Mouse (Mus musculus) neural tube, embryonic 10.5 days (tissue): ENCODE data around the gene Slc10a7.
"Not testable (repeated sequence)": the region's sequence is repeated elsewhere in the genome, so short reads cannot be mapped to it uniquely, and the experiment has no call there.

Experiments used
- DNase-seq: peaks from one replicate; pipeline ENCODE4 v3.0.0-alpha.2; 2017; ENCODE audit warnings: low spot score; ENCODE audit errors: extremely low spot score

Gene Slc10a7

DNA sequence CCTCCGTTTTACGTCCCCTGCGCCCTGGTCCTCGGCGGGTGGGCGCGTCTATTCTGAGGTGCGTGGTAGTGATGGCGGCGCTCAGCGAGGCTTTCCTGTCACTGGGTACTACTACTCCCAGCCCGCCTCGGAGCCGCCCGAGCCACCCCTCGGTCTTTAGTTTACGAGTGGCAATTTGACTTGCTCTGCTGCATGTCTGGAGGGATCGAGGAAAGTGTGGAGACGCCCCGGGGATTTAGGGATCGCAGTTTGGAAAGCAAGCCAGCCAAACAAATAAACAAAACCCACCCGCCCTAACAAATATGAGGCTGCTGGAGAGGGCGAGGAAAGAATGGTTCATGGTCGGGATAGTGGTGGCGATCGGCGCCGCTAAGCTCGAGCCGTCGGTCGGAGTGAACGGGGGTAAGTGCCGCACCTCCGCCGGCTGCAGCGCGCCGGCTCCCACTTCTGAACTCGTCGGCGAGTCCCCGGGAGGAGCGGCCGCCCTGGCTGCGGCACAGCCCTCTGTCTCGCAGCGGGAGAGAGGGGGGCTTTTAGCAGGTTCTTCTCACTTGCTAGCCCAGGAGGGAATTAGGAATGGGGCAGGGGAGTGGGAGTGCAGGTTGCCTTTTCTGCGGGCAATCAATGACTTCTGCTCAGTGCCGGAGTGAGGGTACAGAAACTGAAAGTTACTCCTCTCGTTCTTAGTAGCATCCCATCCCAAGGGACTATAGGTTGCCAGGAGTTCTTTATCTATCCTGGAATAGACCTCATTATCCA lies at the start of gene Slc10a7:
Slc10a7 (plus strand) TSS at position 74 of the 759 bp plus-strand sequence.
- peak; percentile 90 for DNase-seq

DNA sequence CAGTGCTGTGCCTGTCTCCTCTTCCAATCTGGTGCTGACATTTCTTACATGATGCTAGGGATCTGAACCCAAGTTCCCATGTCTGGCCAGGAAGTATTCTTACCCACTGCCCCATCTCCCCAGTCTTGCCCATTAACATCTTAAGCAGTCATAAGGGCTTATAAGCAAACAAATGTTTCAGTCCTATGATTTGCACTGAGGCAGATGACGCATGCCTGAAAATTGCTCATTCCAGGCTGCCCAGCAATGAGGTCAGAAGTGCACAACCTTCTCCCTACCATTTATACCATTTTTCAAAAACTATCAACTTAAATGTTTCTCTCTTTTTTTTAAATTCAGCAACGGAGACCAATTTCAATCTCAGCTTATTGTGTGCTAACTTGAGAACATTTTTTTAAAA lies 45.2 kb upstream of the Slc10a7 start:
- no peak for DNase-seq

DNA sequence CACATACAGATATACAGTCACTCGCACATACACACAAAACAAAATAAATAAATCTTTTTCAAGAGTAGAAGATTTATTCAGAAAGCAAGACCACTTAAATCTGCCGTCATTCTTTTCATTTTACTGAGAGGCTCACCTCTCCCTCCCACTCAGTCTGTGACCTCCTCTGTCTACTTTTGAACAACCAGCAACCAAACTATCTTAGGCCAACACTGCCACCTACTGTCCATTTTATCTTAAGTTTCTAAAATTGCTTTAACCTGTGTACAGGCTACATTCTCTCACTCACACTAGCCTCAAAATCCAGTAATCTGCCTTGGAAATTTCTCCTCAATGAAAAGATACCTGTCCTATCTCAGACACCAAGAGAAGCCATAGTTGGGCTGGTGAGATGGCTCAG lies 41.3 kb upstream of the Slc10a7 start:
- no peak for DNase-seq

DNA sequence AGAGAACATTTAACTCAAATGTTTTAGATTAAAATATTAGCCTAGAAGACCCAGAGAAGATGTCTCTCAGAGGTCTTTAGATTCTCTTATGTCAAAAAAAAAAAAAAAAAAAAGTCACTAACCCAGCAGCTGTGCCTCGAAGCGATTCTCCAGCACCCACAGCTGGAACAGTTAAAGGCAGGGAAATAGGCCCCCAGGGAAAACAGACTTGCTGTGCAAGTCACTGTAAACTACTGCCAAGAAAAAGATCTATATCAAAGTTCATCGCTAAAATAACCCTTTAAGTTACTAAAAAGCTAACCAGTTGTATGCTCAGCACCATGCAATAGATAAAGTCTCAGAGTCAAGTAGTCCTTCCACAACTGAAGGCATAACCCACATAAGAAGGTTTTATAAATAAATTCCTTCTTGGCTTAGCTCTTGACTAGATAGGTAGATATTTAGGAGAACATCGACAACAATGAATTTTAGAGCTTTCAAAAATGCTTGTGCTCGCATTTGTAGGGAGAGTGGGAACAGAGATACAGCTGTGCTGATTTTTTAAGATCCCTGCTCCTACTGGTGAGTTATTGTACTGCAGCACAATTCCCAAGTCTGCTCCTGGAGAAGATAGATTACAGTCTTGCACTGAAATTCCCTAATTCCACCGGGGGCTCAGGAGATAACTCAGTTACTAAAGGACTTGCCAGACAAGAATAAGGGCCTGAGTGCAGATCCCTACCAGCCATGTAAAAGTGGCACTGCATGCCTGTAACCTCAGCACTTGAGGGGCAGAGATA lies 31.9 kb upstream of the Slc10a7 start:
- peak; percentile 14 for DNase-seq

DNA sequence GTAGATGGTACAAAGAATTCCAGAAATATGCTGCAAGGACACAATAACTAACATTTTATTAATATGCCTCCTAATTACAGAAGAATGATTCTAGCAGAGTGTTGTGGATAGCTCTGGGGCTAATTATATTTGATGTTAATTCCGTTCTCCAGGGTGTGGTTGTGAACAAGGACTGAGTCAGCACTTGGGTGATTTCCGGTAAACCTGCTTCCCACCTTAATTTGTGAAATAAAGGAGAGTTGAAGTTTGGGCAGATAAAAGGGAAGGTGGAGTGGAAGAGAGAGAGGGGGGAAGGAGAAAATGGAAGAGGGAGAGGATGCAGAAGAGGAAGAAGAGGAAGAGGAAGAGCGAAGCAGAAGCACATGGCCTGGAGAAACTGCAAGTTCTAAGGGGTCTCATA lies 19.4 kb upstream of the Slc10a7 start:
- DNase-seq, result no peak

DNA sequence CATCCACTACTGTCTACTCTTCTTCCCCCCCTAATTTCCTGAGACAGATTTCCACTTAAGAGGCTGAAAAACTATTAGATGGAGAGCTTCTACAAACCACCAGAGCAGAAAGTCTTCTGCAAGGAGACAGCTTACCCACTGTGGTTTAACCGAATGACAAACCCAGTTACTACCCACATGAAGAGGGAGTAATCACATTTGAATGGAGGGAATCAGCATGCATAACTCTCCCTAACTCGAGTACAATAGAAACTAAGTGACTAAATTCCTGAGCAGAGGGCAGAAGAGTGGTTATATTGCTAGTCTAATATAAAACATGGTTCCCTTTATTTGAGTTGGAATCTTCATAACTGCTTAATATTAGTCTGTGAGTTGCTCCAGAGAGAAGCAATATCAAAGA lies 16.1 kb upstream of the Slc10a7 start:
- DNase-seq, result no peak

DNA sequence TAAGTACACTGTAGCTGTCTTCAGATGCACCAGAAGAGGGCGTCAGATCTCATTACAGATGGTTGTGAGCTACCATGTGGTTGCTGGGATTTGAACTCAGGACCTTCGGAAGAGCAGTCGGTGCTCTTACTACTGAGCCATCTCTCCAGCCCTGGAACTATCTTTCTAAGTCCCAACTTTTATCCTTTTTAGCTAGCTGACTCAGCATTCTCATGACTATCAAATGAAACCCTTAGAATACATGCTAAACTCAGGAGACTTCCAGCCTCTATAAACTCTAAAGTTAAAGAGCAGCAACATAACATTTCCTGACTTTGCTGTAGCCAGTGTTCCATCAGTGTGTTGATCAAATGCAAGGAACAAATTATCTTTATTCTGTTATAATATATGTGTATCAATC lies 12.9 kb upstream of the Slc10a7 start:
- DNase-seq, result not testable (repeated sequence)

DNA sequence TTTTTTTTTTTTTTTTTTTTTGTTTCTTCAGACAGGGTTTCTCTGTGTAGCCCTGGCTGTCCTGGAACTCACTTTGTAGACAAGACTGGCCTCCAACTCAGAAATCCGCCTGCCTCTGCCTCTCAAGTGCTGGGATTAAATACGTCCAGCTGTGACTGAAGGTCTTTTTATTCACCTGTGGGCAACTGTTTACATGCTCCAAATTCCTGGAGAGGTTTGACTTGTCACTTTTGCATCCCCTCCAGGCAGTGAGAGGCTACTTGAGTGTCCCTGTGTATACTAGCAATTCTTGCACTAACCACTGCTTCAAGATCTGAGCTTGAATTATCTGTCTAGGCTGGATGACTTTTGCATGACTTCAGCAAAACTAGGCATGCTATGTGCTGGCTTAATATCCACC lies 6.4 kb upstream of the Slc10a7 start:
- DNase-seq, result no peak

DNA sequence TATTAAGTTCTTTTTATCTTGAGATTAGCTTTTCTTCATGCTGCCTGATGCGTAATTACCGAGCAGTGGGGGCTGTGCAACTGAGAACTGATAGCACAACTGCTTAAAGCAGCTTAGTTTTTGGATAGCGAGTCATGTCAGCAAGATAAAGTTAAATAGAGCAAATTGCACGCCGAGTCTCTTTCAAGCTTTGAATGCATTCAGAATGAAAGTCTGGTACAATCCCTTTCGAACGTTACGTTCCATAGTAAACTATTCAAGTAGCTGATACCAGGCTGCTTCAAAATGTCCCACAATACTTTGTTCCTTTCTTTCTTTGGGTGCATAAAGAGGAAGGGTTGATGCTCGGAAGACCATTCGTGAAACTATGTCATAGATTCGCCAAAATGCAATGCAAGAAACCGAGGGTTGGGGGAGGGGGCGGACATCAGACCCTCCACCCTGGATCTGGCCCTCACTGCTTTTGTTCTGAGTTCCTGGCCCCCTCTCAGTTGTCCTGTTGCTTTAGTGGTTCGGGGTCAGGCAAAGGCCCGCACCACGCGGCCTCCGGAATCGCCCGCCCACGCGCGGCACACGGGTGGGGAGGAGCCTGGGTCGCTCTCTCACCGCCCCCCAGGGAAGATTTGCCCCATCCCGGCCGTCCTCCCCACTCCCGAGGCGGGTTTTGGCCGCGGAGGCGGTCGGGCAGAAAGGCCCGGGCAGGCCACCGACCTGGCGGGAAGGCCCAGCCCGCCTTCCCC lies 997 bp upstream of the Slc10a7 start:
- no peak for DNase-seq

DNA sequence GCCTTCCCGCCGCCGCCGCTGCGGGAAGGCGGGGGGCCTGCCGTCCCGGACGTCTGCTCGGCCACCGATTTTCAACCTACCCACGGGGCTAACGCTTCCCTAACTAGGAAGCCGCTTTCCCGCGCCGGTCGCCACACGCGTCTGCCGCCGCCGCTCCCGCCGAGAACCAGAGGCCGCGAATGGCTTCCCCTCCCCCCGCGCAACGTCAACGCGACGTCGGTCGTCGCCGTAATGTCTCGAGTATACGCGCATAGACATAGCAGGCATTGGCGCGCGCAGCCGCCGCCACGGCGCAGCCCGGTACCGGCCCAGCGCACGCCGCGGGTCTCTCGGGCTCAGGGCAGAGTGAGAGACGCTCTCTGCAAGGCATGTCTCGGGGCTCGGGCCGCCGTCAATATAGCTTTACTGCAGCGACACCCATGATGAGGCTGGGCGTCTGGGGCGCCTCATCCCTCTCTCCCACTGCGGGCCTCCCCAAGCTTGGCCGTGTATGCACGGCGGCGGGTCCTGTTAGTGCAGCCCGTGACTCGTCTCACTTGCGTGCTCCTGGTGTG lies 350 bp upstream of the Slc10a7 start, which contains the start of gene Rbmxl1:
Rbmxl1 (minus strand) TSS at position 180 of the 554 bp plus-strand sequence.
- peak; percentile 93 for DNase-seq

DNA sequence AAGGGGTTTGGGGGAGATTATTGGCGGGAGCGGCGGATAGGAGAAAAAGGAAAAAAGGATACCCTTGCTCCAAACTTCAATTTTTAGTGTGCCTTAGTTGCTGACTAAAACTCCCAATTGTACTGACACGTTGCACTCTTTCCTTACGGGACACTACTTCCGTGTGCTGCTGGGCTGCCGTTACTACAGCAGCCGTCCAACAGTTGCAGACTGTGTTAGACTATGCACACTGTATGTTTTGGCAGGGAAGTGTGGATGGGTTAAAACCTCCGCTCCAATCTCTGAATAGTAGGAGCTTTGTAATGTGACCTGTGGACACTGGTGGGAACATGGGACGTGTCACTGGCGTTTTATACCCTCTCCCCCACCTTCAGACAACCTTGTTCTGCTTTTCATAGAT lies 948 bp downstream of the Slc10a7 start:
- DNase-seq, result peak; percentile 25

DNA sequence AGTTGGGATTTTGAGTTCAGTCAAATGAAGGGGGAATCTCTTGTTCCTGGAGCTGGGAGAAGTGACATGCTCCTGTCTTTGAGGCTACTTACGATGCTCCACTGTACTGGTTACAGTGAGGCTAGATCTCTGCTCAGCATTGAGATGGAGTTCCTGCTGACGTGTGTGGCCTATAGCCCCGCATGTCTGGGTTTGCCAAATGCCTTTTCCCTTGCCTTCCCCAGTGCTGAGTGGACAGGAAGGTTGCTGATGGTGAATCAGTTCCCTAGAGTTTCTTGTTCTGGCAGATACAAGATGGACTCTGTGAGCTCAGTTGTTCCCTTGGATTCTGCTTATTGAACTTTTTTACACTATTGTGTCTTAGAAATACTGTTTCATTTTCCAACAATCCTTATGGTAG lies 1.8 kb downstream of the Slc10a7 start:
- DNase-seq, result no peak

DNA sequence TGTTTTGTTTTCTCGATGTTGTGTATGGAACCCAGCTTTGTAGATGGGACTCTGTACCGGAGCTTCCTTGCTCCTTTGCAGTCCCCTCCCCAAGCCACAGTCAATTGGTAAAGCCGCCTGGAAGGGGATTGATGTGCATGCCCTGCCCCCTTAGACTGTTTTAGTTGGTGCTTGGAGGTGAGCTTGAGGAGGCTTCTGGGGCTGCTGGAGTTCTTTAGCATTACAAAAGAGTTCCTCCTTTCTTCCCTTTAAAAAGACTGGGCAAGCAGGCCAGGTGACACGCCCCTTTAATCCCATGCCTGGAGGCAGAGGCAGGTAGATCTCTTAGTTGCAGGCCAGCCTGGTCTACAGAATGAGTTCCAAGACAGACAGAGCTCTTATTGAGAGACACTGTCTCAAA lies 4.0 kb downstream of the Slc10a7 start:
- no peak for DNase-seq

DNA sequence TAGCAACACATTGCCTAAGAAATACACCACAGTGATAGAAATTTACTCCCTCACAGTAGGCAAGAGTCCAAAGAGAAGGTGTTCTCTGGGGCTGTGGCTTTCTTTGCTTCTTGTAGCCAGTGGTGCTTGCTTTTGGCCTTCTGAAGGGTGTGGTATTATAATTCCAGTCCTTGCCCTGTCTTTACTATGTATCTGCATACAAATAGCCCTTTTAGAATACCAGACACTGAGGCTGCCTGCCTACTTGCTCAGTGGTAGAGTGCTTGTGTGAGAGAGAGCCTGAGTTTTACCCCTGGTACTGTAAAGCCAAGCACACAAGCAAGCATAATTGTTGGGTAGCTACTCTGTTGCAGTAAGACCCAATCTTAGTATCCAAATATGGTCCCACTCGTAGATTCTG lies 5.6 kb downstream of the Slc10a7 start:
- no peak for DNase-seq

DNA sequence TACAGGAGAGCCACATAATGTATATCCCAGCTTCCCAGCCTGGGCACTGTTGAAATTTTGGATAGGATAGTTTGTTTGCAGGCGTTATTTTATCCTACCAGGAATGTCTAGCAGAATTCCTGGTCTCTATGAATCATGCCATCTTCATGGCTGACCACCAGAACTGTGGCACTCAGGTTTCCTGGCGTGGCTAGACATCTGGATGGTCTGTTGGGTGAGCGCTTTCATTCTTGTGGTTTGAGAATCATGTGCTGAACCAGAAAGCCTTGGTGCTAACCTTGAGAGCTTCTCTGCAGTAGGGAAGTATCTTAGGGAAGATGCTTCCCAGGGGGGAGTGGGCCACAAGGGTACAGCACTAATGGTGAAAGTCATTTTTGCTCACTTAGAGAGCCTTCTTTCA lies 6.0 kb downstream of the Slc10a7 start:
- DNase-seq, result no peak

DNA sequence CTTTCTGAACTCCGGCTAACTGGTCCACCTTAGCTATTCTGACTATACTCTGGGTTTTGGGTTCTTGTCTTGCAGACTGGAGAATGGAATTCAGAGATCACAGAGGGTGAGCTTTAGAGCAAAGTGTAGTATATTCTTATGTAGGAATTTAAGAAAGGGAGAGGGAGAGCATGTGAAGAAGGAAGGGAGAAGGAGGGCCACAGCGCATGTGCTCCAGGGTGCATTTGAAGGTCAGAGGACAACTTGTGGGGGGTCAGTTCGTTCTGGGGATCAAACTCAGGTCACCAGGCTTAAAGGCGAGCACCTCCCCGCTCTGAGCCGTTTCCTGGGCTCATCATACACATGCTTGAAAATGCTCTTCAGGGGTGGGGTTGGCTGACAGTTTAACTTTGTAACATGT lies 24.8 kb downstream of the Slc10a7 start:
- DNase-seq, result no peak

DNA sequence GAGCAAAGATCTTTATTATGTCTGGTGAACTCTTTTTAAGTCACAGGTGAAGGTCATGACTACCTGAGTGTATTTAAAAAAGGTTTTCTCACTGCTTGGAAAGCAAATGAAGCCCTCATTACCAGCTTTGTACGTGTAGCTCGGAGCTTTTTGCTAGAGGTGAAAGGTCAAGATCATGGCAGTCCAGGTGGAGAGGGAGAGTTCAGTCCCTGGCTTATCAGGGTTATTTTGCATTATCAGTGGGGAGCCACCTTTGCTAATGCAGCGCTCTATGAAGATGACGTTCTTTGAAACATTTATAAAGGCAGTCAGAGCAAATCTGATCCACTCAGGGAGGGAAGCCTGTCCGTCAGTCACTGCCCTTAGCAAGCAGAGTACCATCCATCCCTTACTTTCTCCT lies 27.6 kb downstream of the Slc10a7 start:
- no peak for DNase-seq

DNA sequence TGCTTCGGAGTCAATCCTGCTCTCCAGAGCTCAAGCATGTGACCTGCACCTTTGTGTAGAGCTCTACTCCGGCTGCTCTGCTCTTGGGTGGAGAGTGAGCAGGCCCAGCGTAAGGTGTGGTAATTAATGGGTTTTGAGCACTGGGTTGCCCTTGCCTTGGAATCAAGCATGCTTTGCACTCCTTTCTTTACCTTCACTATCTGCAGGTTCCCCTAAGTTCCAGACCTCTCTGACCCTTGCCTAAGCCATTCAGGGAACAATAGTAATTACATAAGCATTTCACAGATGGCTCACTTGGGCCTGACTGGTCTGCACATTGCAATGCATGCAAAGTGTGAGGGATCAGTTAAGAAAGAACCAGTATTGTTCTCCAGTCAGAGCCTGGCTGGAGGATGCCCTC lies 28.6 kb downstream of the Slc10a7 start:
- DNase-seq, result no peak

DNA sequence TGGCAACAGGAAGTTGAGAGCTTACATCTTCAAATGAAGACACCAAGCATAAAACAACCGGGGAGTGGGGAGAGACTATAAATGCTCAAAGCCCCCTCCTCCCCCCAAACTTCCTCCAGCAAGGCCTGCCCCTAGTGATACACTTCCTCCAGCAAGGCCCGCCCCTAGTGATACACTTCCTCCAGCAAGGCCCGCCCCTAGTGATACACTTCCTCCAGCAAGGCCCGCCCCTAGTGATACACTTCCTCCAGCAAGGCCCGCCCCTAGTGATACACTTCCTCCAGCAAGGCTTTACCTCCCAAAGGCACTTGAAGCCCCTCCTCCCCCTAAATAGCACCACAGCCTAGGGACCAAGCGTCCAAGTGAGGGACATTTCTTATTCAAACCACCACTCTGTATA lies 33.5 kb downstream of the Slc10a7 start:
- DNase-seq, result not testable (repeated sequence)

DNA sequence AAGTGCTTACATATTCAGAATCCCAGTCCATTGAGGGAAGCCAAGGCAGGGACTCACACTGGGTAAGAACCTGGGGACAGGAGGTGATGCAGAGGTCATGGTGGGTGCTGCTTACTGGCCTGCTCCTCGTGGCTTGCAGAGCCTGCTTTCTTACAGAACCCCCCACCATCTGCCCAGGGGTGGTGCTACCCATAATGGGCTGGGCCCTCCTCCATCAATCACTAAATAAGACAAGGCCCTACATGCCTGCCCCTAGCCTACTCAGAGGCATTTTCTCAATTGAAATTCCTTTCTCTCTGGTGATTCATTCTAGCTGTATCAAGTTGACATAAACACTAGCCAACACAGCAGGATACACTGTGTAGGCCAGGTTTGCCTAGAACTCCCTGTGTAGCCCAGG lies 34.5 kb downstream of the Slc10a7 start:
- DNase-seq, result no peak

DNA sequence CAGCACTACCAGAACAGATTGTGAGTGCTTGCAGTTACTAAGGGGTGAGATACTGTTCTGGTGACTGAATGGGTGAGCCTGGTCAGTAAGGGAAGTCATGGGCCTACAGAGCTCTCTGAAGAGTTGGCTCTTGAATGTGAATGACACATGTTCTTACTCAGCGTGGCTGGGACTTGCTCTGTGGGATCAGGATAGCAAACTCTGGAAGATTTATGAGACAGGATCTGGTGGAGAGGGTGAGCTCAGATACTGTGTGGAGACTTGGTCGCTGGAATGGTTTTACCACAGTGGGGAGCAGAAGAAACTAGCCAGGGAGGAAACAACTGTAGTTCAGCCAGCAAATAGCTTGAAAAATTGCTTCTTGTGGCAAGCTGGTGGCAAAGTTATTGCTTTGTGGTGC lies 35.4 kb downstream of the Slc10a7 start:
- DNase-seq, result no peak
